Mouse (Mus musculus) hindbrain, embryonic 12.5 days (tissue): ENCODE data around the gene Gm21876. TPM values are rescaled to one million over a fixed set of nuclear protein-coding genes. Genes with fewer than 3 reads are reported as not detected.
"Not testable (repeated sequence)": the region's sequence is repeated elsewhere in the genome, so short reads cannot be mapped to it uniquely, and the experiment has no call there.

Source experiments
- ATAC-seq: fragments of 200-750 bp; cut with Nextera tagmentation; 2 replicates; pipeline ENCODE4 v1.8.0; 2017; ENCODE audit warnings: moderate TSS enrichment; ENCODE audit not compliant: low FRiP score
- H3K27ac ChIP-seq: fragments of 300-500 bp; sonication (generic); 2 replicates; pipeline ENCODE4 v1.5.1; 2016; ENCODE audit warnings: mild to moderate bottlenecking
- H3K27me3 ChIP-seq: fragments of 300-500 bp; sonication (generic); 2 replicates; pipeline ENCODE4 v1.6.1; 2016; ENCODE audit warnings: mild to moderate bottlenecking
- H3K36me3 ChIP-seq: fragments of 300-500 bp; sonication (generic); 2 replicates; pipeline ENCODE4 v1.6.1; 2016; ENCODE audit warnings: mild to moderate bottlenecking
- H3K4me1 ChIP-seq: fragments of 300-500 bp; sonication (generic); 2 replicates; pipeline ENCODE4 v1.6.1; 2016
- H3K4me2 ChIP-seq: fragments of 300-500 bp; sonication (generic); replicated peaks from 2 replicates; pipeline ENCODE4 v1.6.1; 2016; ENCODE audit warnings: mild to moderate bottlenecking
- H3K4me3 ChIP-seq: fragments of 300-500 bp; sonication (generic); 2 replicates; pipeline ENCODE4 v1.5.1; 2016; ENCODE audit warnings: mild to moderate bottlenecking
- H3K9ac ChIP-seq: fragments of 300-500 bp; sonication (generic); 2 replicates; pipeline ENCODE4 v1.6.1; 2016; ENCODE audit warnings: mild to moderate bottlenecking, moderate library complexity
- H3K9me3 ChIP-seq: fragments of 300-500 bp; sonication (generic); replicated peaks from 2 replicates; pipeline ENCODE4 v1.6.1; 2016; ENCODE audit warnings: mild to moderate bottlenecking
- WGBS: fragments of 180-500 bp; shearing (Covaris S2); methylation state at CpG from one replicate; pipeline ENCODE4 v1.1.7; 2016; 5-methylcytosine and 5-hydroxymethylcytosine counted together
- polyA plus RNA-seq: library from polyadenylated mRNA; unstranded; fragments of >200 nt; fragmentation: Nextera tagmentation; extraction: Ambion mirVana; gene quantifications from 2 replicates; pipeline ENCODE4 v1.2.1, GENCODE M21; 2016

Gm21876 gene
- not detected in 2 replicates for polyA plus RNA-seq

DNA sequence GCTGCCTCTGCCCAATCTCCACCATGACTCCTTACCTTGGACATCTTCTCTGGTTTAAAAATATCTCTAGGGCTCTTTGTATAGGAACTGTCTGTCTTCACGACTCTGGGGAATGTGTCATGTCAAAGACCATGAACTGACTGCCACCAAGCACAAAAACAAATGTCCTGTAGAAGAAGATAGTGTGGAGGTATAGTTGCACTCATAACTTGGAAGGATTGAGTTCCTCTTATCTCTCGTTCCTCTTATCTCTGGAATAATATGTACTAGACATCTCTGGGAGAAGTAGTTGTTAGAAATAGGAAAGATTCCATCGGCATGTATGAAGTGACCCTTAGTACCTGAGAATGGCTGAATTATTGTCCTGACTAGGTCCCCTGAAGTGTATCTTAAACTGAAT lies at the start of gene Gm21876:
Gene Gm21876 (minus strand): TSS at position 101 of the 400 bp plus-strand sequence.
- ATAC-seq, result no peak
- Histone ChIP-seq H3K27me3 (no peaks in the 10 kb centered on the region), H3K27ac (no peak within 1 kb of the TSS), H3K4me1 (no peaks in the 10 kb centered on the region), H3K9ac (no peak within 1 kb of the TSS), H3K4me2 (no peak within 1 kb of the TSS), H3K36me3 (no peaks in the 10 kb centered on the region), H3K9me3 (no peaks in the 10 kb centered on the region), H3K4me3 (no peak within 1 kb of the TSS)
- WGBS, result 77% methylated on average over 3 of the region's 3 CpGs

DNA sequence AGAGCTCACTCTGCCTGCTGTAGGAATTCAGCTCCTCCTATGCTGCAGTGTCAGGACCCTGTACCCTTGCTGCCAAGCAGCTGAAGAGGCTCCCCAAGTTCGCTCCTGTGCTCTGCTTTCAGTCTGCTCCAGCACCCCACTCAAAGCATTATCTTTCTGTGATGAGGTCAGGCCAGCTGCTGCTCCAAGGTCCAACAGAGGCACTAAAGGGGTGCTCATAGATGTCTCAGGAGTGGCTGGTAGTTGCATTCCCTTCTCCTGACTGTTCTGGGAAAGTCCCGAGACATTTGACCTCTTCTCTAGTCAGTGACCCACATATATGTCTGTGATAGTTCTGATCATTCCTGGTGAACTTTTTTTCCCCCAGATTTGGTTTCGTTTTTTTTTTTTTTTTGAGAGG lies 45.0 kb upstream of the Gm21876 start:
- Histone ChIP-seq H3K4me2 (no peak overlapping the region), H3K27me3 (no peaks in the 10 kb centered on the region), H3K36me3 (no peaks in the 10 kb centered on the region), H3K4me3 (no peak overlapping the region), H3K9ac (no peak overlapping the region), H3K27ac (no peak overlapping the region), H3K4me1 (no peaks in the 10 kb centered on the region), H3K9me3 (no peaks in the 10 kb centered on the region; the same call in 1 of the 2 replicates)
- no peak for ATAC-seq
- WGBS, result 57% methylated on average over 3 of the region's 3 CpGs

DNA sequence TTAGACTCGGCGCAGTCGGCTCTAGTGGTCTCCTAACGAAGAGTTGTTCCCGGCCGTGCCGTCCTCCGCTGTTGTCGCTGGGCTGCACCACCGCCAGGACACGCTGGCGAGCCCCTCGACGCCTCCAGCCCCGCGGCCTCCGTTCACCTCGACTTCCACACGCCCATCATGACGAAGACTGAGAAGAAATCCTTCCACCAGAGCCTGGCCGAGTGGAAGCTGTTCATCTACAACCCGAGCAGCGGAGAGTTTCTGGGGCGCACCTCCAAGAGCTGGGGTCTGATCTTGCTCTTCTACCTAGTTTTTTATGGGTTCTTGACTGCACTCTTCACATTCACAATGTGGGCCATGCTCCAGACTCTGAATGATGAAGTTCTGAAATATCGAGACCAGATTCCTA lies 28.8 kb downstream of the Gm21876 start:
- not testable (repeated sequence) for H3K4me1 ChIP-seq, H3K27ac ChIP-seq, H3K9me3 ChIP-seq, H3K4me3 ChIP-seq, H3K27me3 ChIP-seq, H3K9ac ChIP-seq, H3K4me2 ChIP-seq, H3K36me3 ChIP-seq, ATAC-seq
- WGBS, result 94% methylated on average over 25 of the region's 25 CpGs

Other genes with a start within 250 kb of the Gm21876 start
- 3.7 and 5.1 TPM in 2 replicates for gene Cfp, start 244.1 kb downstream of the Gm21876 start, polyA plus RNA-seq
- 18.5 and 18.7 TPM in 2 replicates for gene Elk1, start 225.0 kb downstream of the Gm21876 start, polyA plus RNA-seq
- gene Uxt, start 213.6 kb downstream of the Gm21876 start, polyA plus RNA-seq, result 43.9 and 49.7 TPM in 2 replicates
- gene Zfp182, start 113.3 kb downstream of the Gm21876 start, polyA plus RNA-seq, result 9.5 and 10.2 TPM in 2 replicates
- not detected in 2 replicates for gene Spaca5, start 107.2 kb downstream of the Gm21876 start, polyA plus RNA-seq
- gene Zfp300, start 86.1 kb downstream of the Gm21876 start, polyA plus RNA-seq, result 3.2 and 4.1 TPM in 2 replicates
- not detected in 2 replicates for gene Ssxa1, start 59.8 kb downstream of the Gm21876 start, polyA plus RNA-seq